Mouse (Mus musculus) A20 (cell line): ENCODE data around the gene Ccdc78.
"Not testable (repeated sequence)": the region's sequence is repeated elsewhere in the genome, so short reads cannot be mapped to it uniquely, and the experiment has no call there.

ENCODE experiments used
- DNase-seq: peaks from one replicate; pipeline ENCODE4 v3.0.0-alpha.2; 2011; ENCODE audit warnings: low read depth, low spot score

The Ccdc78 gene

GRCm38 (mm10) chr17:25783086-25783485 is 3.3 kb upstream of the Ccdc78 start:
- DNase-seq, result no peak

GRCm38 (mm10) chr17:25783861-25784574 is 2.4 kb upstream of the Ccdc78 start:
- DNase-seq, result no peak

GRCm38 (mm10) chr17:25785281-25785745 is 1.1 kb upstream of the Ccdc78 start, which contains the start of gene Haghl:
TSS of gene Haghl (minus strand) at chr17:25785673.
- DNase-seq, result peak; percentile 98

- no peak for DNase-seq
These were observed 563 bp downstream of the Ccdc78 start for GRCm38 (mm10) chr17:25786781-25787504.

DNA sequence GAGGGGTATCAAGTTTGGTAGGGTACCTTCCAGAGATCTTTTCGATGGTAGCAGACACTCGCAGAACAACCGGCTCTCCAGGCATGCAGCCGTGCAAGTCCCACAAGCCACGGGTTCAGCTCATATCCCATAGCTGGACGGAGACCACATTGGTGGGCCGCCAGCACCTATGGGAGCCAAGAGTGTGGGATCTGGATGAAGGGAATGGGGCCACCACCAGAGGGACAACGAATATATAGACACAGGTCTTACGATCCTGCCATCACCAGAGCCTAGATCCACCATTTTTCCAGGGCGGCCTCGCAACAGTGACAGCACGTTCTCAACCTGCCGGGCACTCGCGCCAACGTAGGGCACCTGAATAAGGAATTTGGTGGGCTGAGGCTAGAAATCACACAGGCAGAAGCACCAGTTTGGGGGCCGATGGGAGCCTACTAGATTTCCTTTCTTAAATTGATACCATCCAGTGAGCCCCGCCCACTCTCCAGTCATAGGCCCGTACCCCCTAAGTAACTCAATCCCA is 5.0 kb downstream of the Ccdc78 start:
- DNase-seq, result no peak

DNA sequence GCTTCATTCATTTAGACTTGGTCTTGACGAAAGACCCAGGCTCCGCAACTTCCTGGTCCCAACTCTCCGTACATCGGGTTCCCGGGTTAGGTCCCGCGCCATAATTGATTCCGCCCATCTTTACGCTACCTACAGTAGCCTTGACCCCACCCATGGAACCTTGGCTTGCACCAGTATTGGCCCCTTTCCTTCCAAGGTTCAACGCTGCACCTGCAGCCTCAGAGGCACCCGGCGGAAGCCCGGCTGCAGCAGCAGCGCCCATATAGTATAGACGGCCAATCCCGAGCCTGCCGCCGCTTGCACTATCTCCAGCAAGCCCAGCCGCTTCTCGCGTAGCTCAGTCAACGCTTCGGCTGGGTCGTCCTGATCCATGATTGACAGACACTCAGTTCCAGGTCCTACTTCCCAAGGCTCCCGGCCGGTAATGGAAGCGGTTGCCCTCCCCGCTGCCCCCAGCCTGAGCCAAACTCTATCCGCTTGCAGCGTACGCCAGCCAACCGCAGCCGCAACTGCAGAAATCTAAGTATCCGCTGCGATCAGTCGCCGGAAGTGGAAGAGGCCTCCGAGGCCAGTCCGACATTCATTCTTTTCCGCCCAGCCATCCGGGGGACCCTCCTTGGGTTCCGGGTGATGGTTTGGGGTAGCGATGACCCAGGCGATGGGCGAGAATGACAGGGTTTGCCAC is 5.6 kb downstream of the Ccdc78 start:
- DNase-seq, result peak; percentile 94

- peak; percentile 88 for DNase-seq
These were observed 6.2 kb downstream of the Ccdc78 start, which contains the start of gene Fam173a for GRCm38 (mm10) chr17:25792615-25793014. TSS of gene Fam173a (minus strand) at chr17:25792901.

GRCm38 (mm10) chr17:25794197-25794596 is 7.8 kb downstream of the Ccdc78 start:
- no peak for DNase-seq

DNA sequence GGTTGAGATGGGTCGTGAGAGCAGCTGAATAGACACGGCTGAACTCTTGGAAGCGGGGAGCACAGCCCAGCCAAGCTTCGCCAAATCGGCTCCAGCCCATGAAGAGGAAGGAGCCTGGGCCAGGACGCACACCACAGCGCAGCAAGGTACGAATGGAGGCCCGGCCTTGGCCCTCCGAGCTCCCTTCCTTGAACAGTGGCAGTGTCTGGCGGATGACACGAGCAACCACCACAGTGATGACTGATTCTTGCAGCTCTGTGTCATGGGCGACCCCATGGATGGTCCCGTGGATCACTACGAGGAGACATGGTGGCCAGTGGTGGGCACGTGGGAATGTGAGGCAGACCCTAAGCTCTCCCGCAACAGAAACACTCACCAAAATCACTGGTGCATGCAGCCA is 8.6 kb downstream of the Ccdc78 start:
- no peak for DNase-seq

DNA sequence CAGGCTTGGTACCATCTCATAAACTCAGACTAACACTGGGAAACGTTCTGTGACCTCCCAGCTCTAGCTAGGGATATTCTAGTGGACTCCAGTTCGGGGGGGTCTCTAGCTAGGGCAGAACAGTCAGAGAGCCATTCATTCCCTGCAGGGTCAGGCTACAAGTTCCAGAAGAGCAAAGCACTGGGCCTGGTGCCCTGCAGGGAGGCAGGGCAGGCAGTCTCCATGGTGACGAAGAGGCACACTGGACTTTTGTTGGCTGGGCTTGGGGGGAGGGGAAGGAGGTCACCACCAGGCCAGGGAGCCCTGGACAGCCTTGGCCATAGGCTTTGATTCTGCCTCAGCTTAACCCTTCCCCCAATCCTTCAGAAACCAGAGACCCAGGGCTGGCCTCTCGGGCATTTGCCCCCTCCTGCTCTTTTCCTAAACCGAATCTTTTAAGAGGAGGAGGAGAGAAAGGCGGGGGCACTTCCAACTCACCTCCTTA is 9.3 kb downstream of the Ccdc78 start, which contains the start of gene AC134908.4:
TSS of gene AC134908.4 (minus strand) at position 51 of the 484 bp plus-strand sequence.
- no peak for DNase-seq

- DNase-seq, result peak; percentile 39
These were observed 9.9 kb downstream of the Ccdc78 start for GRCm38 (mm10) chr17:25796211-25796771.

- peak; percentile 90 for DNase-seq
These were observed 10.6 kb downstream of the Ccdc78 start, which contains the start of gene Metrn for GRCm38 (mm10) chr17:25796951-25797369. TSS of gene Metrn (minus strand) at chr17:25797136.

DNA sequence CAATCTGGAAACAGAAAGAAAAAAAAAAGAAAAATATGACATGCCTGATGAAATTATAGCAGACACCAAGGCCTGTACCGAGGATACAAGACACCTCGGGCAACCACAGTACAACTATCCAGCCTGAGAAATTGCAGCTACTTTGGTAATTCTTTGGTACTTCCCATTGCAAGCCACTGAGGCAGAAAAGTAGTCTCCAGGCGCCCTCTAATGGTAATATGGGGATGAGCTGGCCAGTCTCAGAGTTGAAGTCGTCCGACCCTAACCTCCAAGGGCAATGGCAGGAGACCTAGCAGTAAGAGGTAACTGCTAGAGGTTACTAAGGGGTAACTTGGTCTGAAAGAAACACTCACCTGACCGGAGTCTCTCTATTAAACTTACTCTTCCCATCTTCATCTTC is 14.6 kb downstream of the Ccdc78 start:
- peak; percentile 83 for DNase-seq

- no peak for DNase-seq
These were observed 16.6 kb downstream of the Ccdc78 start for GRCm38 (mm10) chr17:25802825-25803517.

GRCm38 (mm10) chr17:25806507-25806906 is 20.1 kb downstream of the Ccdc78 start:
- DNase-seq, result no peak

DNA sequence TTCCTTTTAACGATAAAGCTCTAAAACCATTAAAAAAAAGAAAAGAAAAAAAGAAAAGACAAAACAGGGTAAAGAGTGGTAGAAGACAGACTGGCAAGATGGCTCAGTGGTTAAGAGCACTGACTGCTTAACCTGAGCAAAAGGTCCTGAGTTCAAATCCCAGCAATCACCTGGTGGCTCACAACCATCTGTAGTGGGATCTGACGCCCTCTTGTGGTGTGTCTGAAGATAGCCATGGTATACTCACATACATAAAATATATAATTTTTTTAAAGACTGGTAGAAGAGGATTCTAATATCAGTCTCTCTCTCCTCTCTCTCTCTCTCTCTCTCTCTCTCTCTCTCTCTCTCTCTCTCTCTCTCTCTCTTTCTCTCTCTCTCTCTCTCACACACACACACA is 21.1 kb downstream of the Ccdc78 start:
- DNase-seq, result not testable (repeated sequence)

- no peak for DNase-seq
These were observed 21.6 kb downstream of the Ccdc78 start for GRCm38 (mm10) chr17:25808028-25808427.

DNA sequence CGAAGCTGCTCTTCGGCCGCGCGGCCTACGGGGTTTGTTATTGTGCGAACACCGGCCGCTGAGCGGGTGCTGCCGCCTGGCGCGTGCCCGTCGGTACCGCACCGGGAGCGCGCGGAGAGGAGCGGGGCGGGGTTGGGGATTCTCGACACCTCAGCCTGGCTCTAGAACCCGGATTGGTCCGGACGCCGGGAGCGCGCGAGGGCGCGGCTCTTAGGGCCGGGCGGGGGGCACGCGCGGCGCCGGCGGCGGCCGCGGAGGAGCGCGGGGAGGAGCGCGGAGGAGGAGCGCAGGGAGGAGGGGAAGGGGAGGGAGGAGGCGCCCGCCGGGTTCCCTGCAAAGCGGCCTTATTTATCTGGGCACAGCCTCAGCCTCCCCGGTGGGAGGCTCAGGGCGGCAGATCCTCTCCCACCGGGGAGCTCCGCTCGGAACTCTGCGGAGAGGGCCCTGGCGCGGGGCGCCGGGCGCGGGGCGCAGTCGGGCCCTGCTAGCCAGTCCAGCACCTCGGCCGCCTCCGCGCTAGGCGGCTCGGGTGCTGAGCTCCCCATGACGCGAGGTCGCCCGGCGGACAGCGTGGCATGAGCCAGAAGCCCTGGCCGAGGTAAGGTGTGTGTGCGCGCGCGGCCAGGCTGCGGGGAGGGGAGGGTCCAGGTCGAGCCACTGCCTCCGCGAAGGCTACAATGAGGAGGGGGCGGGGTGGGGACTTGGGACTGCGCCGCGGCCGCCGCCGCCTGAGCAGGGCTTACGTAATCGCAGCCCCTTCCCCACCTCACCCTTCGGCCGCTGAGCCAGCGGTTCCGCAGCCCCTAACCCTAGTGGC is 22.6 kb downstream of the Ccdc78 start, which contains the start of gene Fbxl16:
TSS of gene Fbxl16 (plus strand) at position 297 of the 817 bp plus-strand sequence.
- no peak for DNase-seq

DNA sequence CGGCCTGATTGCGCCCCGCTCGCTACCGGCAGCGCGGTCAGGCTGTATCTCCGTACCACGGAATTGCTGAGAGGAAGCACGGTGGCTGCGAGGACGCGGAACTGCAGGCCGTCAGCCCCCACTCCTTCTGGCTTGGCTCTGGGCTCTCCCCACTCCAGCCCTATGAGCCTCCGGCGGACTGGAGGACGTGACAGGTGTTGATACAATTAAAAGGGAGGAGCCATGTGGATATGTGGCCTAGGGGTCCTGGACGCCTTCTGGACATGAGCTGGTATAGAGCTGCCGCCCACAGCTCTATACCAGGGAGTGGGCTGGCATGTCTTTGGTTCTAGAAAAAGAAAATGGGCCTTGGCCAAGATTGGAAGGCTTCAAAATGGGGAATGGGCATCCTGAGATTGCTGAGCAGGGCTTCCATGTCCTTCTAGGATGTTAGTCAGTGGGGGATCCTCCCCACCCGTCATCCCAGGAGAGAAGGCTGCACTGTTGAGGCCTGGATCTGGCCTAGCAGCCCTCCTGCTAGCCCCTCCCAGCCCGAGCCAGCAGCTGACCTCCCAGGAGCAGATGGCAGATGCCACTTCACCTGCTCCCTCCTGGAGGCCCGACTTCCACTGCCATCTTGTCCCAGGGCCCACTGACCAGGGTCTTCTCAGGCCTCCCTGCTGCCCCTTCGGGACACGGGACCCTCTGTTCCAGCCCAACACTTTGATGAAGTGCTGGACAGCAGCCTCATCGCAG is 23.4 kb downstream of the Ccdc78 start:
- DNase-seq, result no peak
